Comparison of ENCODE assay signal across 8 mouse cellular contexts in the genomic region with DNA sequence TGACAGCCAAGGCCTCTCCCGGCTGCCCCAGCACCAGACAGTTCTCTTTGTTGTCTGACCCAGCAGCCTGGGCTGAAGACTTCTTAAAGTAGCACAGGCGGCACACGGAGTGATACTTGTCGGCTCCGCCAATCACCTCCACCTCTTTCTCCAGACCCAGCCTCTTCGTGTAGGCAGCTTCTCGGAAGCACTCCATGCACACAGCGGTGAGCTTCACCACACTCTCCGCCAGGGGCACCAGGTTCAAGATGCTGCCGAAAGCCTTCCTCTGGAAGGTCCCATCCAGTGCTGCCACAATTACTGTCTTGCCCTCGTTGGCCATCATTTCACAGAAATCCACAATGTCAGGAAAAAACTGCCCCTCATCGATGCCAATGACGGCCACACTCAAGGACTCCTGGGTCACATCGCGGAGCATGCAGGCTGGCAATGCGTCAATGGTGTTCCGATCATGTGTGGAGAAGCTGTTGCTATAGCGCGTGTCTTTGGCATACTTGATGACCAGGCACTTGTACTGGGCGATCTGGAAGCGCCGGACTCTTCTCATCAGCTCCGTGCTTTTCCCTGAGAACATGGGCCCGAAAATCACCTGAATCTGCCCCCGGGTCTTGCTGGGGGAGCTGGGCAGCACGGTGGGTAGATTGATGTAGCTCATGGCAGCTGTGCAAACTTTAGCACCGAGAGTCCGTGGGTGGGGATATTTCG. TPM values are rescaled to one million over a fixed set of nuclear protein-coding genes. Genes with fewer than 3 reads are reported as not detected.
DNase-seq lines count a peak whose midpoint lies in the region; ATAC-seq and TF ChIP-seq lines count a peak whose summit lies in the region.
"Not testable (repeated sequence)": the region's sequence is repeated elsewhere in the genome, so short reads cannot be mapped to it uniquely, and the experiment has no call there.

No protein-coding gene starts in this region.

- not testable (repeated sequence) for DNase-seq in CH12.LX (ENCODE audit: extremely low read depth)
- peak; percentile 50 for DNase-seq in induced T-regulatory cell, adult 2 months (ENCODE audit: low read depth)
- DNase-seq in limb, embryonic 11.5 days (ENCODE audit: low spot score): peak; percentile 29
- peak; percentile 16 for DNase-seq in lung, embryonic 14.5 days
- peak; percentile 20 for DNase-seq in thymus, postnatal 25 days

- TF ChIP-seq RAD21 in CH12.LX (IDR thresholded peaks at IDR 0.05; ENCODE audit: low read depth, low read length): not testable (repeated sequence)

- H3K4me3 ChIP-seq in CH12.LX (replicated peaks in 1 of 3; ENCODE audit: low read depth in 2 of 3, low read length in 2 of 3, poor library complexity in 1 of 3): peak overlapping the region in 1 of 3 experiments; percentile 25
- not testable (repeated sequence) for H3K4me3 ChIP-seq in limb, embryonic 11.5 days (ENCODE audit: low read depth, low read length); lung, embryonic 14.5 days (ENCODE audit: low read depth, low read length)

- WGBS in limb, embryonic 11.5 days: 47% methylated on average over 29 of the region's 29 CpGs
- WGBS in lung, embryonic 14.5 days: 42% methylated on average over 29 of the region's 29 CpGs

- H3K9me3 ChIP-seq in CH12.LX (replicated peaks; ENCODE audit: low read length); limb, embryonic 11.5 days (ENCODE audit: control insufficient read depth, low read length); lung, embryonic 14.5 days (ENCODE audit: low read depth, low read length): not testable (repeated sequence)

- H3K9ac ChIP-seq in CH12.LX (ENCODE audit: insufficient read depth, low read depth); limb, embryonic 11.5 days (ENCODE audit: low read length); lung, embryonic 14.5 days: not testable (repeated sequence)

- not testable (repeated sequence) for H3K27ac ChIP-seq in CH12.LX (ENCODE audit: insufficient read depth, low read depth); limb, embryonic 11.5 days (replicated peaks; ENCODE audit: low read depth, low read length); lung, embryonic 14.5 days (ENCODE audit: low read depth)

- TF ChIP-seq POLR2A in CH12.LX (IDR thresholded peaks at IDR 0.05; ENCODE audit: low read depth, low read length): not testable (repeated sequence)

- not testable (repeated sequence) for H3K36me3 ChIP-seq in CH12.LX (replicated peaks in 1 of 2; ENCODE audit: control insufficient read depth in 1 of 2, insufficient read depth in 1 of 2, low read length in 1 of 2); limb, embryonic 11.5 days (ENCODE audit: control insufficient read depth, insufficient read depth, low read length); lung, embryonic 14.5 days (ENCODE audit: insufficient read depth)

- not testable (repeated sequence) for H3K27me3 ChIP-seq in CH12.LX (replicated peaks); limb, embryonic 11.5 days (ENCODE audit: control insufficient read depth, insufficient read depth, low read length); lung, embryonic 14.5 days (ENCODE audit: insufficient read depth, low read length)

- not testable (repeated sequence) for TF ChIP-seq EP300 in CH12.LX (IDR thresholded peaks at IDR 0.05; ENCODE audit: low read length)

- in situ Hi-C loops in CH12.LX (cut with MboI; ENCODE audit: low pct_ligation_motif_present, low pct_unique_long_range_greater_than_20kb, low sequenced_read_pairs): loop anchor here (10.0 to 25.0 kb wide), 3 partner anchors 212 to 661 kb away; no protein-coding TSS in a partner anchor

- not testable (repeated sequence) for TF ChIP-seq CTCF in CH12.LX (conservative IDR thresholded peaks at IDR 0.05 in 1 of 2, IDR thresholded peaks at IDR 0.05 in 1 of 2; ENCODE audit: low read depth in 2 of 2, low read length in 2 of 2)
- peak; percentile 57 for TF ChIP-seq CTCF in lung, embryonic 14.5 days (IDR thresholded peaks at IDR 0.05; ENCODE audit: low read depth)

- ATAC-seq in activated CD4-positive, CD25-positive, alpha-beta regulatory T cell, adult 4 months: peak; percentile 32
- peak; percentile 63; the same call in 1 of the 2 replicates for ATAC-seq in erythroblast, adult 5-6 weeks (replicated peaks; ENCODE audit: low FRiP score, poor library complexity, severe bottlenecking)
- ATAC-seq in limb, embryonic 11.5 days (ENCODE audit: insufficient number of reproducible peaks, low FRiP score, low TSS enrichment, low read depth); lung, embryonic 14.5 days (ENCODE audit: insufficient read depth): not testable (repeated sequence)
- peak; percentile 37 for ATAC-seq in megakaryocyte progenitor cell, adult 5-6 weeks (replicated peaks; ENCODE audit: poor library complexity)

- peaks cover 0 to 17% of the 10 kb centered on the region in 2 experiments; a peak in 3 of 4 replicates for H3K4me1 ChIP-seq in CH12.LX (ENCODE audit: control insufficient read depth in 1 of 2, insufficient read depth in 2 of 2)
- not testable (repeated sequence) for H3K4me1 ChIP-seq in limb, embryonic 11.5 days (ENCODE audit: control insufficient read depth, insufficient read depth, low read length); lung, embryonic 14.5 days (ENCODE audit: insufficient read depth)

- H3K79me2 ChIP-seq in CH12.LX (replicated peaks; ENCODE audit: control insufficient read depth, extremely low read depth, insufficient read depth, poor library complexity, severe bottlenecking): peaks cover 21% of the 10 kb centered on the region

- dilution Hi-C loops in CH12.LX (cut with MboI; ENCODE audit: extremely low pct_ligation_motif_present, extremely low pct_unique_long_range_greater_than_20kb, low sequenced_read_pairs): loop anchor here (25.0 kb wide), 1 partner anchor 436 kb away; no protein-coding TSS in a partner anchor

- peak overlapping the region; percentile 26; the same call in 1 of the 2 replicates for H3K4me2 ChIP-seq in CH12.LX (ENCODE audit: insufficient read depth, low read depth, poor library complexity, severe bottlenecking)
- not testable (repeated sequence) for H3K4me2 ChIP-seq in limb, embryonic 11.5 days (ENCODE audit: low read depth, severe bottlenecking); lung, embryonic 14.5 days

RNA-seq across cellular contexts. Expression of a gene that starts 1.4 kb away (rescaled TPM):
- total RNA-seq in CH12.LX (2012; rRNA removed) (10.4 and 11.5 TPM in 2 replicates), CH12.LX (2014; rRNA removed) (10.2 and 10.3 TPM in 2 replicates)
- 9.7 and 10.7 TPM in 2 replicates for polyA plus RNA-seq in CH12.LX (2012; ENCODE audit: insufficient read length, low read depth)
- polyA plus RNA-seq in activated CD4-positive, CD25-positive, alpha-beta regulatory T cell, adult 4 months (2017; shearing (Covaris generic)): 1 to 10 TPM; 2.0 to 2.6 TPM
- total RNA-seq in erythroblast, adult 5-6 weeks (2015; ENCODE audit: low replicate concordance): 0.84 and 3.1 TPM in 2 replicates
- 0.98 and 1.4 TPM in 2 replicates for total RNA-seq in erythroblast, adult 5-6 weeks (2017; ENCODE audit: low replicate concordance)
- polyA plus RNA-seq in limb, embryonic 11.5 days (2014; fragmentation: Nextera tagmentation; extraction: Ambion mirVana): 3.8 and 4.1 TPM in 2 replicates
- polyA plus RNA-seq in lung, embryonic 14.5 days (2014; fragmentation: Nextera tagmentation; extraction: Ambion mirVana): 5.0 TPM in 2 replicates
- 10.3 and 12.5 TPM in 2 replicates for total RNA-seq in megakaryocyte progenitor cell, adult 5-6 weeks (2015)
- total RNA-seq in megakaryocyte progenitor cell, adult 5-6 weeks (2017): 6.4 and 11.4 TPM in 2 replicates

RNA-seq across cellular contexts. Expression of a gene that starts 54.0 kb away (rescaled TPM):
- total RNA-seq in CH12.LX (2012; rRNA removed) (29.1 and 29.8 TPM in 2 replicates), CH12.LX (2014; rRNA removed) (30.3 and 36.5 TPM in 2 replicates)
- polyA plus RNA-seq in CH12.LX (2012; ENCODE audit: insufficient read length, low read depth): 26.1 and 26.6 TPM in 2 replicates
- polyA plus RNA-seq in activated CD4-positive, CD25-positive, alpha-beta regulatory T cell, adult 4 months (2017; shearing (Covaris generic)): 10 to 100 TPM; 47.9 to 64.2 TPM
- 8.6 TPM in 1 of 2 replicates, not detected in the other for total RNA-seq in erythroblast, adult 5-6 weeks (2015; ENCODE audit: low replicate concordance)
- total RNA-seq in erythroblast, adult 5-6 weeks (2017; ENCODE audit: low replicate concordance): 2.9 and 8.1 TPM in 2 replicates
- polyA plus RNA-seq in limb, embryonic 11.5 days (2014; fragmentation: Nextera tagmentation; extraction: Ambion mirVana): 45.1 and 52.7 TPM in 2 replicates
- polyA plus RNA-seq in lung, embryonic 14.5 days (2014; fragmentation: Nextera tagmentation; extraction: Ambion mirVana): 47.7 and 51.4 TPM in 2 replicates
- total RNA-seq in megakaryocyte progenitor cell, adult 5-6 weeks (2015): 34.9 and 36.3 TPM in 2 replicates
- 27.6 and 28.5 TPM in 2 replicates for total RNA-seq in megakaryocyte progenitor cell, adult 5-6 weeks (2017)
